Mouse (Mus musculus) kidney, postnatal 14 days (tissue): Measurements from ENCODE around the gene Tmem121.

Source experiments
- DNase-seq: peaks from one replicate; pipeline ENCODE4 v3.0.0; 2022; ENCODE audit warnings: mixed read lengths

Tmem121 gene

DNA sequence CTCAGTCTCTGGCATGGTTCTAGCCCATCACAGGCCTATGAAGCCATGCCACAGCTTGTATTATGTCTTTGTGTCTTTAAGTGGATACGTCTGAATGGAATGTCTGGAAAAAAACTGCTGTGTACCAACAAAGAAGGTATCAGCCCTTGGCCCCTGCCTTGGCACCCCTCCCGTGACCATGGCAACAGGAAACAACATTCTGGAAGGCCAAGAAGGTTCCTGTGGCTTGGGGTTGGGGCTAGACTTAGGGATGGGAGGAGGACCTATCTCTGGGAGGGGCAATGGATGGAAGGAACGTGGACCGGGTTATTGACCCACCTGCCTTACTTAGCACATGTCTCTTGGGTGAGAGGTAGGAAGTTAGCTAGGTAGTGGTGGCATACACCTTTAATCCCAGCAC lies 36.4 kb upstream of the Tmem121 start:
- peak; percentile 59 for DNase-seq

DNA sequence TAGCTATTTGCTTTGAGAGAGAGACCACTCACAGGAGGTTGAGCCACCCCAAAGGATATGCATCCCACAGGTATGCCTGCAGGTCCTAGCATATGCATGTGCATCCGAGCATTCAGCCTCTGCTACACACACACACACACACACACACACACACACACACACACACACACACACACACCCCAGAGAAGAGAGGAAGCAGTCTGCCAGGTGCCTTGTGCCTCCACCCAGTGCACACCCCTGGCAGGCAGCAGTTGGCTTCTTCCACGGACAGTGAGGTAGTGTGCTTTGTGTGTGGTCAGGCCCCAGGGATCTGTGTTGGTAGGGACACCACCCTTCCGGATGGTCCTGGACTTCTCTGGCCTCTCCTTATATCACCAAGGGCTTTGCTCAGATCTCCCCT lies 35.8 kb upstream of the Tmem121 start:
- DNase-seq: no peak

DNA sequence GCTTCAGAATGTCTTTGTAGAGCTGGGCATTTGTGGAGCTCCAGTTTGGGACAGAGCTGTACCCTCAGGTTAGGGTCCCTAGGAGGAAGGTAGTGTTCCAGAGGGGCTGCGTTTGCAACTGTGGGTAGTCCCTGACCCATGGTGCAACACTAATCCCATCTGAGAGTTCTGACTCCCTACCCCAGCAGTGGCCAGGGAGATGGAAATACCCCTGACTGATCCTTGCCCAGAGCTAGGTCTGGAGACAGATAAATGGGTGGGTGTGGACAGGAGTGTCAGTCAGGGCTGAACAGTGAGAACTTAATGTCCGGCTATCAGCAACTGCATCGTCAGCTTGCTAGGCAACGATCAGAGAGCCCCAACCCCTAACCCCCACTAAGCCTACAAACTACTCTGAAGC lies 35.1 kb upstream of the Tmem121 start:
- no peak for DNase-seq

DNA sequence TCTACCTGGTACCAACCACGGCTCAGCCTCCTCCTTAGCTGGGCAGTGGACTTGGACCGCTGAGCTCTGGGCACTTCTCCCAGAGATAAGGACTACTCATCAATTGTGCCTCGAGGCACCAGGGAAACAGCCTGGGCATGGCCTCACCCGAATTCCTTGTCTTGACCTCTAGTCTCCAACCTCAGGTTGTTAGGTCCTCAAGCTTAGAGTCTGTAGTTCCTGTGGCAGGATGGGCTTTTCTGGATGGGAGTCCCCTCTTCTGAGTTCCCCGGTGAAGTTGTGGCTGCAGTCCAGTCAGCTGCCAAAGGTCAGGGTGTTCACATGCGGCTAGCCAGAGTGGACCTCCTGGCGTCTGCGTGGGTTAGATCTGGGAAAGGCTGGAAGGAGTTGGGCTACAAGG lies 34.7 kb upstream of the Tmem121 start:
- DNase-seq: no peak

DNA sequence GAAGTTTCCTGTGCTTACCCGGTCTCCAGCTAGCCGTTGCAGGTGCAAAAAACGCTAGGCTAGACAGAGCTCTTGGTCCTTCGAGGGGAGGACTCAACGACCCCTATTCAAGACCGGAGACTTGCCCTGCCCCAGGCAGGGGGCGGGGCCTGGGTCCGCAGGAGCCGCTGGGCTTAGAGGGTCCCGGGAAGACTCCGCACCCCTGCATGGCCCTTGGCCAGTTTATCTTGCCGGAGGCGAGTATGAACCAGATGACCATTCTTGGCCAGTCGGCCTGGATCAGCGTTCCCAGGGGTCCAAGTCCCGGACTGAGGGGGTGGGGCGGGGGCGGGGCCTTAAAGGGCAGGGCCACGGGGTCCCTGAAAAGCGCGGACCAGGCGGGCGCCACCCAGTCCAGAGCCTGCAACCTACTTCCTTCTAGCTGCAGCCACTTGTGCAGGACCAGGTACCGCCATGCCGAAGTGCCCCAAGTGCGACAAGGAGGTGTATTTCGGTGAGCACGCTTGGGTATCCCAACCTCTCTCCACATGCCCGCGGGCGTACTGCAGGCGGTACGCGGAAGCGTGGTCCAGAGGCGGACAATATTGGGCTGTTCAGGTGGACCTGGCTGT lies 34.0 kb upstream of the Tmem121 start:
- peak; percentile 72 for DNase-seq

DNA sequence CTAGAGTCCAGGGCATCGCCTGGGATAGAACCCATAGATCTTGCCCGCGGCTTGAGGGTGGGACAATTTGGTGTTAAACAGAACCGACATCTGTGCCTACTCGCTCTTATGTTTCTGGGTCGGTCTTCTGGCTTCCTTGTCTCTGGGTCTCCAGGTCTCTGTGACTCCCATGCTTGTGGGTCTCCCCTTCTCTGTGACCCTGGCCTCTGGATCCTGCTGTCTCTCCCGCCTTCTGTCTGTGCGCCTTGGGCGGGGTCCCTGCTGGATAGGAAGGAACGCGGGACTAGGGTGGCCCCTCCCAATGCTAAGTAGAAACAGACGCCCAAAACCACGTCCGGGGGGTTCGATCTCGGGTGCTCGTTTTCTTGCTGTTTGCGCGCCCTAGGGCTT lies 33.5 kb upstream of the Tmem121 start:
- DNase-seq: no peak

DNA sequence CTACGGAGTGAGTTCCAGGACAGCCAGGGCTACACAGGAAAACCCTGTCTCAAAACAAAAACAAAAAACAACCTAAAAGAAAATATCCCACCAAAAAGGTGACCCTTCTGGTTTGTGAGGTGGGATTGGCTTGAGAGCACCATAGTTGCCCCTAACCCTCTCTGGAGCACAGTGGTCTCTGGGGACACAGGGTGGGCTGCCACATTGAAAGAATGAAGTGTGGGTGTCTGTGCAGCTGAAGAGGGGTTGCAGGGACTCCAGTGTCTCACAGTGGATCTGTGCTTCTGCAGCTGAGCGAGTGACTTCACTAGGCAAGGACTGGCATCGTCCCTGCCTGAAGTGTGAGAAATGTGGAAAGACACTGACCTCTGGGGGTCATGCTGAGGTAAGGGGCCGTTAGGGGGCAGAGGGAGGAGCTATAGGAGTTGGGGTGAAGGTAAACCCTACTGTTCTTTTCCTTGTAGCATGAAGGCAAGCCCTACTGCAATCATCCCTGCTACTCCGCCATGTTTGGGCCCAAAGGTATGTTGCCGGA lies 32.7 kb upstream of the Tmem121 start:
- DNase-seq: no peak

DNA sequence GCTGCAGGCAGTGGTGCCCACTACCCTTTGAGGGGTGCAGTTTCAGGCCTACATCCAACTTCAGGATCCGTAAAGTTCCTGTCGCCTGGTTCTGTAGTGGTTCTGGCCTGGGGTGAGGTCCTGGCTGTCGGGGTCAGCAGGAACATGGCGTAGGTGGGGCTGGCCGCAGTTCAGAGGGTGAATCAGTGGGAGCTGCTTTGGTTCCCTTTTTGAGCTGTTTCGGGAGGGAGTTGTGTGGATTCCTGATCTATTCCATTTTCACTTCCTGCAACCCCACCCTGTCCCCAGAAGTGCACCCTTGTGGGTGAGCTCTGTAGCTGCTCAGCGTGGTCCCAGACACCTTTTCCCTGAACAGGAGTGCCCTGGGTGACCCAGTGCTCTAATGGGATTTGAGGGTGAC lies 31.8 kb upstream of the Tmem121 start:
- no peak for DNase-seq

DNA sequence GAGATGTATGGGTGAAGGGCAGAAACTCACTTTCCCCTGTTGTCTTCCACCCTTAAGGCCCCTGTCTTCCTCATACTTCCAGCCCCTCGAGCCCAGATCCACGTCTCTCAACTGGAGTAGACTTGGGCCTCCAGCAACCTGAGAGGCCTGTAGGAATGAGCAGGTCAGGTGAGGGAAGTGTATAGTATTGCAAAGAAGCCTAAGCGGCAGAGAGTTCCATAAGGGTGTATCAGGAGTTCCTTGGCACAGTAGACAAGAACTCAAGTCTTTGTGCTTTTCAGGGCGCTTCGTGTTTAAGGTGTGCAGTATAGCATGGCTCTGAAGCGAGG lies 31.0 kb upstream of the Tmem121 start:
- no peak for DNase-seq

DNA sequence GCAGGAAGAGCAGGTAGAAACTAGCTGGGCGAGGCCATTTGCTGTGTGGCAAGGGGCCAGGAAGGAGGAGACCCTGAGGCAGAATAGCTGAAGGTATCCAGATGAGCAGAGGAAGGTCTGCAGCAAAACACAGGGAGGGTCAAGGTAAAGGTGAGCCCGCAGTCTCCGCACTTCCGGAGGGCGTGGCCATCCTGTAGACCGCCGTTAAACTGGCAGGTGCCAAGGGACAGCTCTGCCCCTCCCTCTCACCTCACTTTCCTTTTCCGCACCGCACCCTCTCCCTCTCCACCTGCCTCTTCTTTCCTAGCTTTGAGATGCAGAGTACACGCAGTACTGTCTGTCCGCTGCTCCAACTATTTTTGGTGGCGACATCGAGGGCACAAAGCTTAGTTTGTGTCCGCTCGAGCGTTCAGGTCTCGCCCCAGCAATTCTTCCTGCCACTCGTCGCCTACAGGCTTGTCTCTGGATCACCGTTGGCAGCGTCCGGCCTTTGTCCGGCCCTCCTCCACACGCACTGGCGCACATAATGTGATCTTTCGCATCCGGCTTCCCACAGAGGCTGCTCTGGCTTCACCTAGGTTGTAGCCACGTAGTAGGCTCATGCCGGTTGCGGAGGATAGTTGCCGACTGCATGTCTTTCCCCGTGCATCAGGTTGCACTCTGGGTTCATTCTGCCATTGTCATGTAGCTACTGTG lies 30.5 kb upstream of the Tmem121 start:
- DNase-seq: peak; percentile 76

DNA sequence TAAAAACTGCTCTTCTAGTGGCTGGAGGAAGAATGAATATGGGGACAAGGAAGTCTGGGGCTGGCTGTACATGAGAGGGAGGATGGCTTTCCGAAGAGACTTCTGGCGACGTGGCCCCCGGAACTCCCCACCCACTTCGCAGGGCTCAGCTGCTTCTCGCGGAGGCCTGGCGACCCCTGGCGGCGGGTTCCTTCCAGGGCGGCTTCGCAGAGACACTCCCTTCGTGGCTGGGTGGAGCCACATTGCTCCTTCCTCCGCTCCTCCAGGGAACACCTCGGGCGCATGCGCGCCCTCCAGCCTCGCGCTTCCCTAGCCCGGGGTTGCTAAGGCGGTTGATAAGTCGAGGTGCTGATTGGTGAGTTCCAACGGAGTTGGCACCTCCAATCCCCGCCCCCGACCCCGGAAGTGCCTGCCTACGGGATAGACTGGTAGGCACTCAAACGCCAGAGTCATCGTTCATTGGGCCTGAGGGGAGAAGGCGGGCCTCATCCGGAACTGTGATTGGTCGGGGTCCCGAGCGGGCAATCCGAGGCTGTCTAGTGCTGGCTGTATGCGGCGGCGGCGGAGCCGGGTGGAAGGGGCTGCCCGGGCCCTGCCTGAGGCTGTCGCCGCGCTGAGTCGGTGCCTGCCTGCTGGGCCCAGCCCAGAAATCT lies 29.7 kb upstream of the Tmem121 start, which contains the start of gene Tedc1:
Tedc1 (plus strand) TSS at position 535 of the 653 bp plus-strand sequence.
- peak; percentile 99 for DNase-seq

DNA sequence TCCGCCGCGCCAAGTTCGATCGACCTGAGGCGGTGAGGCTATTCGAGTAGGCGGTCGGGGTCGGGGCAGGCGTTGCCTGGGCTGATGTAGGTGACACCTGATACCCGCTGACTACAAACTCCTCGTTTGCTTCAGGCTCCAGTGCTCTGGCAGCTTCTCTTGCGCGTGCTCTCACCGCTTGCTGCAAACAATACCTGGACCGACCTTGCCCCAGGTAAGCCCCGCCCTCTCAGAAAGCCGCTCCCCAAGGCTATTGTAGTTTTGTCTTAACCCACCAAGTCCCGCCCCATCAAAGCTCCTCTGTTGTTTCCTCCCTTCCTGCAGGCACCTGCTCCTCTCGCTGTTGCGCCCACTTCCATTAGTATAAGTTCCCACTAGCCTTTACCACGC lies 29.2 kb upstream of the Tmem121 start:
- DNase-seq: no peak

DNA sequence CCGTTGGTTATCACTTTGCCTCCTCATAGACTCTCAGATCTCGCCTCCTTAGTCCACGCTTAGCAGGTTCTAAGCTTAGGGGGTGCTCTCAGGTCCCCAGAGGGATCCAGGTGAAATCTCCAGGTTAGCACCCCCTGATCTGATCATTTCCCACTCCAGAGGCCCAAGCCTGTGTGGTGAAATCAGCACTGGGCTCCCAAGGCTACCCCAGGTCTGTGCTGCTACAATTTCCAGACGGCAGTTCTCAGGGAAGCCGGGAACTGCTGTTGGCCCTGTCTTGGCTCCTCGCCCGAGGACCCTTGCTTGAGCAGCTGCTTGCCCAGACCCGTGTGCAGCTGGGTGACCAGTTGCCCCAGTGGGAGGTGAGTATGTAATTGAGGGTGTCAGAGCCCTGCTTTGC lies 28.7 kb upstream of the Tmem121 start:
- peak; percentile 16 for DNase-seq

DNA sequence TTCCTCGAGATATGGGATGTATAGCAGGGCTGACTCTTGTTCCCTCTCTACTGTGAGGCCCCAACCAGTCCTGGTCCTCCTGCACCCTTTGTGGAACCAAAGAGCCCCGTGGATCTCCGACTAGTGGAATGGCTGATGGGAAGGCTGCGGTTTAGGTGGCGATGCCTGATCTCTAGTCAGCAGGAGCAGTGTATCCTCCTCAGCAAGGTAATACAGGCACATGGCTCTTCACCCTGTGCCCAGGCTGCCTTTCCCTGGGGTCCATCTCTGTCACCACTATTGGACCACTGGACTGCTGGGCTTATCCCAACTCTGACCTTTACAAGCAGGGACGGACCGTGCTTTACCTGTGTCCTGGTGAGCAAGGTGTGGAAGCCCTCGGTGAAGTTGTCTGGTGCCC lies 28.2 kb upstream of the Tmem121 start:
- DNase-seq: no peak

DNA sequence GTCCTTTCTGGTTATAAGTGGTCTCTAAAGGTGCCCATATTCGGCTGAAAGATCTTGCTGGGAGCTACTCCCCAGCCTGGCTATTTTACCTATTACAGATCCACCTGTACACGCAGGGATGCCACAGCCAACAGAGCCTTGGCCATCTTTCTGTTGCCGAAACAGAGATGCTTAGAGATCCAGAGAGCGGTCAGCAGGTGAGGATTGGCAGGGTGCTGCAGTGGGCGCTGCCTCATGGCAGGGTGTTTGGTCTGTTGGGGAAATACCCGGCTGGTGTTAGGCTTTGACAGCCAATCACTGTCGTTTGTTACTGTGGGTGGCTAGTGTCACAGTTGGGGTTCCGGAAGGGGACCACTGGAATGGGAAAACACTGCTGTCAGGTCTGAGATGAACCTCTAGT lies 27.8 kb upstream of the Tmem121 start:
- DNase-seq: no peak

DNA sequence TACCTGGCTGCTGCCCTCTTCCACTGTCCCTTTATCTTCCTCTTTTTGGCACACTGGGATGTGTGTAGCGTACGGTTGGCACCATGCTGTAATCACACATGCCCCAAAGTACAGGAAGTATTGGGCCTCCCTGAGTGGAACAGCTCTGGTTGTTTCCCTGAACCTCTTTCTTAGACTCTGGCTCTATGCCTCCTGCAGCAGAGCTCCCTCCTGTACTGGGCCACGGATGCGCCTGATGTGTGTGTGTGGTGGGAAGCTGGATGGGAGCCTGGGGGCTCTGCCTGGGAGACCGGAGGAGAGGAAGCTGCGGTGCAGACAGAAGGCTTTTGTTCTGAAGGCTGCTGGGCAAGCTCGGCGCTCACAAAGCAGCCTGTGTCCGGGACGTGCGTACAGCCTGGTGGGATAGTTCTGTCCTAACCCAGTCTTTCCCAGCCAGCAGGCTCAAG lies 22.1 kb upstream of the Tmem121 start:
- DNase-seq: no peak

DNA sequence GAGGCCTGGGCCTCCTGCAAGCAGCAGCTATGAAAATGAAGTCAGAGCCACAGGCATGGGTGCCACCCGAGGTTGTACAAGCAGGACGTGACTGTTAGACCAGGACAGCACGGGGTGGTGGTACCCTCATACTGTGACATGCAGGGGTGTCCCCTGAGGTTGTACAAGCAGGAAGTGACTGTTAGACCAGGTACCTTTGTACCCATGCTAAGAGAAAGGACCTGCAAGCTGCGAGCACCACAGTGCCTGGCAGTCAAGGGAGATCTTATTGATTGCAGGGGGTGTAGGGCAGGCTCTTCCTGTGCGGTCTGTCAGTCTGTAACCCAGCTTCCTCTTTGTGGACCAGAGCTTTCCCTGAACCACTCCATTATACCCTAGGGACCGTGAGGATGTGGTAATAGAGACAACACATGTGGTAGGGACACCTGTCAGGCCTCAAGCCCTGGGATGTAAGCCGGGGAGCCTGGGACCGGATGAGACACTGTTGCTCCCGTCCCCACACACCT lies 17.6 kb upstream of the Tmem121 start:
- DNase-seq: no peak

DNA sequence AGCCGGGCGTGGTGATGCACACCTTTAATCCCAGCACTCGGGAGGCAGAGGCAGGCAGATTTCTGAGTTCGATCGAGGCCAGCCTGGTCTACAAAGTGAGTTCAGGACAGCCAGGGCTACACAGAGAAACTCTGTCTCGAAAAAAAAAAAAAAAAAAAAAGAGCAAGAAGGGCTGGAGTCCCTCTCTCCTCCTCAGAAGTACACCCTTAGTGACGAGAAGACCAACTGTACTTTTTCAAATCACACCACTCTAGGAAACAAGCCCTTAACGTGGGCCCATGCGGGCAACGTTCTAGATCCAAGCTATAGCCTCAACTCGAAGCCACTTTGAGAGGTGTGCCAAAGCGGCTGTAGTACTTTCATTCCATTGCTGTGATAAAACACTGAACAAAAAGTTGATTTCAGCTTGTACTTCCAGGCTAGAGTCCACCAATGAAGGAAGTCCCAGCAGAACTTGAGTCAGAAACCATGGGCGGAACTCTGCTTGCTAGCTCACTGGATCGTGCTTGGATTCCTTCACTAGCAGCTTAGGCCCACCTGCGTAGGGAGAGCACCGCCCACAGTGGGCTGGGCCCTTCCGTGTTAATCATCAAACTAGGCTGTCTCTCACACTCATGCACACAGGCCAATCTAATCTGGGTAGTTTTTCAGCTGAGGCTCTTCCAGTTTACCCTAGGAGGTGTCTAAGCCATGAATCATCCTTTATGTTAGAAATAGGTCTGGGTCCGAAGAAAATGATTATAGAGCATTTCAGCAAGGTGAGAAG lies 8.6 kb upstream of the Tmem121 start:
- no peak for DNase-seq

DNA sequence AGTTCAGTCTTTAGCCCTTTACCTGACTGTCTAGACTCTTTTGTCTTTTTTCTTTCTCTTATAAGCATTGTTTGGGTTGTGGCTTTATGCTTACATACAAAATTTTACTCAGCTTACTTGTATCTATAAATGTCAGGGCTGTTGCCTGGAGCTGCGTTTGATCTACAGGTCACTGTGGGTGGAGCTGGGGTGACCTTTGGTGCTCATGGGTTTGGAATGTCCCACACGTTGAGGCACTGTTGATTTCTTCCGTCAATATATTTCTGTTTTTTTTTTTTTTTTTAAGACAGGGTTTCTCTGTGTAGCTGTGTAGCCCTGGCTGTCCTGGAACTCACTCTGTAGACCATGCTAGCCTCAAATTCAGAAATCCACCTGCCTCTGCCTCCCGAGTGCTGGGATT lies 4.7 kb upstream of the Tmem121 start:
- DNase-seq: no peak

DNA sequence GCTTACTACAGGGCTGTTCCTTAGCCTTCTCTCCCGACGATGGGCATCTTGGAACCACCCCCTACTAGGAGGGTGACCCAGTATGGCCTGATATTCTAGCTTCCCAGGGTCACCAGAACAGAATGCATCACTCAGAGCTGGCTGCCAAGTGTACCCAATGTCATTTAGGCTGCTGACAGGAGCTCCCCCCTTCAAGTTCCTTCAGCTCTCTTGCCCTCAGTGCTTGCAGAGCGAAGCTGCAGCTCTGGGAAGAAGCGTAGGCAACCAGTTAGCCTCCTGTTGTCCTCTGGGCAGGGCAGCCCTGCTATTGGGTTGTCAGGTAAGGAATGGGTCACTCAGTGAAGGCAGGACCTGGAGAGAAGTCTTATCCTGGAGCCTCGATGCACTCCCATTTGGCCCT lies 785 bp upstream of the Tmem121 start:
- no peak for DNase-seq

DNA sequence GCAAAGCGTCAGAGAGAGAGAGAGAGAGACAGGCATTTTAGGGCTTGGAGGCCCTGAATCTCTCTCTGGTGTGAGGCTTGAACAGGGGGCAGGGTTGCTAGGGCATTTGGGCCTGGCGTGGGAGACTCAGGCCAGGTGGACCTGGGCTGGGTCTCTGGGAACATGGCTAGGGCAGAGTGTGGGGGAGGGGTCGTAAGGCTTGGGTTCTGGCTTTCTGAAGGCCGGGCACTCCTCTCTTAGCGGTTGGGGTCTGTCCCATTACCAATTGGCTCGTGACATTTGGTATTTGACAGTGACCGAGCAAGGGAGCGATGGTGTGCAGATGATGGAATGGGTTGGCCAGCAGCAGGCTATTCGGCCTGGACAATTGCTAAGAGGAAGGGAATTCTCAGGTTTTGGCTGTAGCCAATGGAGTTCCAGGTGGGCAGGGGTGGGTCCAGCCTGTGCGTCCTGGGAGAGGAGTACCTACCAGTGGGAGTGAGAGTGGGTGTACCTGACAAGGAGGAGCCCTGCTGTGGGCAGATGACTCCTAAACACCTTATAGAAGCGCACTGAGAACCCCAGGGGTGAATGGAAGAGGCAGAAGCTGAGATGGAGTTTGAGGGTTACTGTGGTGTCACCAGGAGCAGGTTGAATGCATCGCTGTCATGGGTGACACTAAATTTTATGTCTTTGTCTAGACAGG lies 738 bp downstream of the Tmem121 start:
- DNase-seq: no peak

DNA sequence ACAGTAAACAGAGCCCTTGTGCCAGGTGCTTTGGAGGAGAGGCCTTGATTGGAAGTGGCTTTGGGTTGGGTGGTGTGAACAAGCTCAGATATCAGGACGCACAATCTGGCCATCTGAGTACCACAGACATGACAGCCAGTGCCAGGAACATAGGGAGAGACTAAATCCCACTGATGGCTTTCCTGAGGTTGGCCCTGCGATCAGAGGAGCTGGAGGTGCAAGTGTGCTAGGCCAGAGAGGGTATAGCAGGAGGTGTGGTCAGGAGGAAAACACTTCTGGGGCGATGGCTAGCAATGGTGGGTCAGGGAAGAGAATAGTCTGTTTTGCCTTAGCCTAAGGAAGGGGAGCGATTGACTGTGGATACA lies 1.3 kb downstream of the Tmem121 start:
- DNase-seq: no peak
